Mouse (Mus musculus): ENCODE results near the gene Zdhhc6. TPM values are rescaled to one million over a fixed set of nuclear protein-coding genes. Genes with fewer than 3 reads are reported as not detected.

Zdhhc6 gene
- polyA plus RNA-seq, 1 experiment, result 29.1 TPM

DNA sequence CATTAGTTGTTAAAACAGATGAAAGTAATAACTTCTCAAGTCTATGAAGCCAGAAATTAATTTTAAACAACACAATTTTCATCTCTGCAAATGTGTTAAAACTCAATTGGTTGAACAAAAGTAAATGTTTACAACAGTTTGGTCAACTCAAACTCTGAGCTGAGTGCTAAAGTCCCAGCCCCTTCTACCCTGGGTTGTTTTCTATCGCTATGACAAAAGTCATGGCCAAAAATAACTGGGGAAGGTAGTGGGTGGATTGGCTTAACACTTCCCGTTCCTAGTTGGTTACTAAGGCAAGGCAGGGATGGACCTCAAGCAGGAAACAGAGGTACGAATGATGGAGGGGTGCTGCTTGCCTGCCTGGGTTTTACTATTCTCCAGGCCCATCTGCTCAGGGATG is 39.1 kb downstream of the Zdhhc6 start:
- DNase-seq, result no peak
- Histone ChIP-seq H3K27me3 (replicated peaks; ENCODE audit: control insufficient read depth, insufficient read depth, low read length) (no peaks in the 10 kb centered on the region), H3K4me3 (ENCODE audit: insufficient read depth, low read depth, low read length) (no peak overlapping the region), H3K36me3 (ENCODE audit: control insufficient read depth, insufficient read depth, low read length) (peaks cover 4% of the 10 kb centered on the region), H3K4me1 (ENCODE audit: control insufficient read depth, insufficient read depth, low read length) (no peaks in the 10 kb centered on the region), H3K27ac (ENCODE audit: insufficient read depth, low read depth, low read length) (no peak overlapping the region)
- WGBS, result 70% methylated on average over 3 of the region's 3 CpGs
- TF ChIP-seq CTCF (conservative IDR thresholded peaks at IDR 0.05; ENCODE audit: insufficient read depth, insufficient read length, low read depth, low read length), result no peak
- TF ChIP-seq POLR2A (IDR thresholded peaks at IDR 0.05; ENCODE audit: low read depth, low read length), result no peak

GRCm38 (mm10) chr19:55276100-55276499 is 39.7 kb downstream of the Zdhhc6 start:
- Histone ChIP-seq H3K36me3 (ENCODE audit: control insufficient read depth, insufficient read depth, low read length) (peaks cover 4% of the 10 kb centered on the region), H3K27ac (ENCODE audit: insufficient read depth, low read depth, low read length) (no peak overlapping the region), H3K4me1 (ENCODE audit: control insufficient read depth, insufficient read depth, low read length) (no peaks in the 10 kb centered on the region), H3K27me3 (replicated peaks; ENCODE audit: control insufficient read depth, insufficient read depth, low read length) (no peaks in the 10 kb centered on the region), H3K4me3 (ENCODE audit: insufficient read depth, low read depth, low read length) (no peak overlapping the region)
- TF ChIP-seq CTCF (conservative IDR thresholded peaks at IDR 0.05; ENCODE audit: insufficient read depth, insufficient read length, low read depth, low read length) (no peak), POLR2A (IDR thresholded peaks at IDR 0.05; ENCODE audit: low read depth, low read length) (no peak)
- 93% methylated on average over 4 of the region's 4 CpGs for WGBS
- DNase-seq, result no peak

DNA sequence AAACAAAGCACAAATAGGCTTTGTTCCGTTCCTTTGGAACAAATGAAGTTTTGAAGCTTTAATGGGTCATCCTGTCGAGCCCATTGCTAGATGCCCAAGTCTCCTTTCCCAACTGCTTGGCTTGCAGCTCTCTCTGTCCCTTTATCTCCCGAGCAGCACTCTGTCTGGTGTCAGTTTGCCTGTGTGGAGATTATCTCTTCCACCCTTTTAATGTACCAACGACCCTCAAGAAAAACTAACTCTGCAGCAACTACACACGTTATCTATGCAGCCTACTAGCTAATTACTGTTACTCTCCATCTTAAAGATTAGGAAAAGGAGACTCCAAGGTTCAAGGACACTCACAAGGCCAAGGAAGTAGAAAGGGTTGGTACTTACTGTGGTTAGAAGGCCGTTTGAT is 42.5 kb downstream of the Zdhhc6 start:
- Histone ChIP-seq H3K4me3 (ENCODE audit: insufficient read depth, low read depth, low read length) (no peak overlapping the region), H3K27me3 (replicated peaks; ENCODE audit: control insufficient read depth, insufficient read depth, low read length) (no peaks in the 10 kb centered on the region), H3K4me1 (ENCODE audit: control insufficient read depth, insufficient read depth, low read length) (peaks cover 12% of the 10 kb centered on the region; the same call in 1 of the 2 replicates), H3K27ac (ENCODE audit: insufficient read depth, low read depth, low read length) (no peak overlapping the region), H3K36me3 (ENCODE audit: control insufficient read depth, insufficient read depth, low read length) (peaks cover 1% of the 10 kb centered on the region)
- no peak for TF ChIP-seq CTCF (conservative IDR thresholded peaks at IDR 0.05; ENCODE audit: insufficient read depth, insufficient read length, low read depth, low read length)
- no peak for TF ChIP-seq POLR2A (IDR thresholded peaks at IDR 0.05; ENCODE audit: low read depth, low read length)
- DNase-seq, result no peak
- 90% methylated on average over 6 of the region's 6 CpGs for WGBS

DNA sequence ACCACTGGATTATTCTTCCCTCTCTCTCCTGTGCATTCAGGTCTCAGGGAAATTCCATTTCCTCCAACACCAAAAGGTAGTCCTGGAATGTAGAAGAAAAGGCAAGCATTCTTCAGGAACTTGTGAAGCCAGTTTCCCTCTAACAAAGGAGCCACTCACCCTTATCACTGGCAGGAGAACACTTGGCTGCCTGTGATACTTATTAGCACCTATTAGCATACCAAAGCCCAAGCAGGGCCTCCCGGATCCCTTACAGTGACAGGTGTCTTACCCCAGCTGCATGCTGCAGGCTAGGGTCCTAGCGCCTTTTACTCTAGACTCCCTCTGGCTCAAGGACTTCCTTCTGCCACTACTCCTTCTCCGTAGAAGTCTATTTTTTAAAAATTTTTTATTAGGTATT is 44.4 kb downstream of the Zdhhc6 start:
- 70% methylated on average over 3 of the region's 3 CpGs for WGBS
- Histone ChIP-seq H3K27ac (ENCODE audit: insufficient read depth, low read depth, low read length) (no peak overlapping the region), H3K4me3 (ENCODE audit: insufficient read depth, low read depth, low read length) (no peak overlapping the region), H3K36me3 (ENCODE audit: control insufficient read depth, insufficient read depth, low read length) (peaks cover 1% of the 10 kb centered on the region), H3K27me3 (replicated peaks; ENCODE audit: control insufficient read depth, insufficient read depth, low read length) (no peaks in the 10 kb centered on the region), H3K4me1 (ENCODE audit: control insufficient read depth, insufficient read depth, low read length) (peaks cover 18% of the 10 kb centered on the region; the same call in 1 of the 2 replicates)
- DNase-seq, result no peak
- TF ChIP-seq POLR2A (IDR thresholded peaks at IDR 0.05; ENCODE audit: low read depth, low read length) (no peak), CTCF (conservative IDR thresholded peaks at IDR 0.05; ENCODE audit: insufficient read depth, insufficient read length, low read depth, low read length) (no peak)

- H3K27me3 ChIP-seq (replicated peaks; ENCODE audit: control insufficient read depth, insufficient read depth, low read length), result no peaks in the 10 kb centered on the region
- H3K27ac ChIP-seq (ENCODE audit: insufficient read depth, low read depth, low read length), result peak overlapping the region; percentile 81
- peaks cover 19% of the 10 kb centered on the region; the same call in 1 of the 2 replicates for H3K4me1 ChIP-seq (ENCODE audit: control insufficient read depth, insufficient read depth, low read length)
- WGBS, result 53% methylated on average over 5 of the region's 5 CpGs
- no peaks in the 10 kb centered on the region; the same call in none of the 2 replicates for H3K36me3 ChIP-seq (ENCODE audit: control insufficient read depth, insufficient read depth, low read length)
- no peak for TF ChIP-seq POLR2A (IDR thresholded peaks at IDR 0.05; ENCODE audit: low read depth, low read length)
- TF ChIP-seq CTCF (conservative IDR thresholded peaks at IDR 0.05; ENCODE audit: insufficient read depth, insufficient read length, low read depth, low read length), result no peak
- peak; percentile 54 for DNase-seq
- H3K4me3 ChIP-seq (ENCODE audit: insufficient read depth, low read depth, low read length), result no peak overlapping the region
Observed at GRCm38 (mm10) chr19:55269051-55269450, 46.8 kb downstream of the Zdhhc6 start.

GRCm38 (mm10) chr19:55268150-55268549 is 47.7 kb downstream of the Zdhhc6 start:
- peak; percentile 74 for DNase-seq
- no peak overlapping the region for H3K4me3 ChIP-seq (ENCODE audit: insufficient read depth, low read depth, low read length)
- no peaks in the 10 kb centered on the region for H3K27me3 ChIP-seq (replicated peaks; ENCODE audit: control insufficient read depth, insufficient read depth, low read length)
- WGBS, result 18% methylated on average over 3 of the region's 3 CpGs
- peaks cover 19% of the 10 kb centered on the region; the same call in 1 of the 2 replicates for H3K4me1 ChIP-seq (ENCODE audit: control insufficient read depth, insufficient read depth, low read length)
- TF ChIP-seq CTCF (conservative IDR thresholded peaks at IDR 0.05; ENCODE audit: insufficient read depth, insufficient read length, low read depth, low read length), result no peak
- TF ChIP-seq POLR2A (IDR thresholded peaks at IDR 0.05; ENCODE audit: low read depth, low read length), result no peak
- peak overlapping the region; percentile 70 for H3K27ac ChIP-seq (ENCODE audit: insufficient read depth, low read depth, low read length)
- no peaks in the 10 kb centered on the region; the same call in 1 of the 2 replicates for H3K36me3 ChIP-seq (ENCODE audit: control insufficient read depth, insufficient read depth, low read length)

GRCm38 (mm10) chr19:55266786-55267185 is 49.0 kb downstream of the Zdhhc6 start:
- TF ChIP-seq CTCF (conservative IDR thresholded peaks at IDR 0.05; ENCODE audit: insufficient read depth, insufficient read length, low read depth, low read length) (no peak), POLR2A (IDR thresholded peaks at IDR 0.05; ENCODE audit: low read depth, low read length) (no peak)
- WGBS, result 64% methylated on average over 3 of the region's 3 CpGs
- H3K4me3 ChIP-seq (ENCODE audit: insufficient read depth, low read depth, low read length), result no peak overlapping the region
- peaks cover 19% of the 10 kb centered on the region; the same call in 1 of the 2 replicates for H3K4me1 ChIP-seq (ENCODE audit: control insufficient read depth, insufficient read depth, low read length)
- H3K27me3 ChIP-seq (replicated peaks; ENCODE audit: control insufficient read depth, insufficient read depth, low read length), result no peaks in the 10 kb centered on the region
- H3K27ac ChIP-seq (ENCODE audit: insufficient read depth, low read depth, low read length), result peak overlapping the region; percentile 88
- H3K36me3 ChIP-seq (ENCODE audit: control insufficient read depth, insufficient read depth, low read length), result no peaks in the 10 kb centered on the region
- peak; percentile 82 for DNase-seq

Data from kidney, adult 2 months (tissue).